Mouse (Mus musculus): ENCODE measurements at regions not wholly inside any gene's neighbourhood (a gene's known extent, or its start where the extent isn't known, plus 50 kb on each side); places are given as distances from the start of the nearest gene placed in this dataset.

DNA sequence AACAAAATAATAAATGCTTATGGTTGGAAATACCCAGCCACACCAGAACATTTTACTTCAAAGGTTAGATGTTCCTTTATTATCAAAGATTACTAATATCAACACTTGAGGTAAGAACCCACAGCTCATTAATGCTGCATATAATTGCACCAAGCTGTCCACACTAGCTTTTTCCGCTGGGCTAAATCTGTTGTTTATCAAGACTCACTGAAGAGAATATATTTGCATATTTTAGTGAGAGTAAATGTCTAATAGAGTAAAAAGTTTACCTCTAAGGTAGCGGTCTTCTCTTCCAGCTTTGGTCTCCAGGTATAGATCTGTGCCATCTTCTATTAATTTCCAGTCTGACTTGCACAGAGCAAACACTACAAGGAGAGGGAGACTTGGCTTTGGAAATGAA lies 110.3 kb upstream of the Nebl start:
- DNase-seq (ENCODE audit: low read depth), result peak; percentile 79
- TF ChIP-seq CTCF (IDR thresholded peaks at IDR 0.05; ENCODE audit: borderline replicate concordance, extremely low read depth, insufficient read depth, insufficient read length) (no peak), POLR2A (IDR thresholded peaks at IDR 0.05; ENCODE audit: borderline replicate concordance, extremely low read depth, insufficient read depth, insufficient read length, poor library complexity, severe bottlenecking) (no peak)

DNA sequence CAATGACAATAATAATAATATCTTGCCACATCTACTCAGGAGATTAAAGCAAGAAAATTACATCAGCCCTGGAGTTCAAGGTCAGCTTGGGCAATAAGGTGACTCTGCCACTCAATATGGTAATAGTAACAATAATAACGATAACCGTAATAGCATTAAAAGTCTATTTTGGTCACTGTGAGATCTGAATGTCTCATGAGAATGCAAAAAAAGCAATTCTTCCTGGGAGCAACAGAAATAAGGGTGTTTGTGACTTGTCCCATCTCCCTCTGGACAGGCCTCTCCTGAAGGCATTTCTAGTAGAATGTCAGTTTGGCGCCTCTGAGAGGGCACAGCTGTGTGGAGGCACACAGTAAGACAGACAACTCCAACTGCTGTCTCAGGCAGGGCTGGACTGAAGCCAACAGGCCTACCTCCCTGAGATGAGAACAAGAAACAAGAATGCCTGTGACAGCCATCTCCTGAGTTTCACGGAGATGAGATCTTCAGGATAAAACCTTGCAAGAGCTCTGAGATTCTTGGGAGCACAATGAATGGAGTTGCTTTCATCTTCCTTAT lies 109.8 kb upstream of the Nebl start:
- DNase-seq (ENCODE audit: low read depth), result peak; percentile 78
- TF ChIP-seq POLR2A (IDR thresholded peaks at IDR 0.05; ENCODE audit: borderline replicate concordance, extremely low read depth, insufficient read depth, insufficient read length, poor library complexity, severe bottlenecking) (no peak), CTCF (IDR thresholded peaks at IDR 0.05; ENCODE audit: borderline replicate concordance, extremely low read depth, insufficient read depth, insufficient read length) (no peak)

DNA sequence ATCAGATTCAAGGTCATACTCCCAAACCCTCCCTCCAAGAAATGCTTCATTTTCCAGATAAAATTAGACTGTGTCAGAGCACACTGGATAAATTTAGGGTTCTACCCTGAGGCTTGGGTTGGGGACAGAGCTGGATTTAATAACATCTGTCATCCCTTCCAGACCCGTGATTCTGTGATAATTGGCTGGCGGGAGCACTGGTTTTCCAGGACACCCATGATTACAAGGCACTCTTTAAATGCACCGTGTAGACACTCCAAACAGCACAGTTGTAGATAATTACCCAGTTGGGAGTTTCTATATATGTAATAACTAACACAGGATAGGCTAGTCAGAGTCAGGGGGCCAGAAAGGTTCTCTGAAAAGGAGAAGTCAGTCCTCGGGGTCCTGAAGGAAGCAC lies 108.4 kb upstream of the Nebl start:
- TF ChIP-seq CTCF (IDR thresholded peaks at IDR 0.05; ENCODE audit: borderline replicate concordance, extremely low read depth, insufficient read depth, insufficient read length) (no peak), POLR2A (IDR thresholded peaks at IDR 0.05; ENCODE audit: borderline replicate concordance, extremely low read depth, insufficient read depth, insufficient read length, poor library complexity, severe bottlenecking) (no peak)
- peak; percentile 56 for DNase-seq (ENCODE audit: low read depth)

DNA sequence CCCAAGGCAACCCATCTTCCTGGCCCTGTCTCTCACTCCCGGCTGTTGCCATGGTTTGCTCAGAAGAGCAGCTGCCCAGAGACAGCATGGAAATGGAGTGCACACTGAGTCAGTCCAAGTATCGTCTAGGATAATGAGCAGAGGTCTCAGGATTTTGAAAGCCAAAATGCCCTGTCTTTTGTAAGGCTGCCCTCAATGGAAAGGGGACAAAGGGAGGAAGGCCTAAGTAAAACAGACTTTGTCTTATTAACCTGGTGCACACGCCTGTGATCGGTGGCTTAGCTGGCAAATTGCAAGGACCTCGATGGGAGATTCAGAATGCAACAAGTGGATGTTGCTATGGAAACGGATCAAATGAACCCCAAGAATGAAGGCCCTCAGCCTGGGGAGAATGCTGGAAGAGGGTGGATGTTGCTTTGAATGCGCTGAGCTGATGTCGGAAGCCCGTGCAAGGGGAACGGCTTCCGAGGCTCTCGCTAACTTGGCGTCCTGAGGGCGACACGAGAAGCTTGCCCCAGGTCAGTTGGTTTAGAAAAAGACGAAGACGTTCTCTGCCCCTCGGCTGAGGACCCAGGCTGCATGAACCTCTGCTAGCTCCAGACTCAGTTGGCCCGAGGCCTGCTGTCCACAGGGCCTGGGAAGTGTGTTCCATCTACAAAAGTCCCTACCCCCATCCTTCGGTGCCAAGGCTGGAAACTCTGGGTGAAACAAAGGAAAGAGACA lies 107.8 kb upstream of the Nebl start:
- no peak for TF ChIP-seq POLR2A (IDR thresholded peaks at IDR 0.05; ENCODE audit: borderline replicate concordance, extremely low read depth, insufficient read depth, insufficient read length, poor library complexity, severe bottlenecking)
- no peak for TF ChIP-seq CTCF (IDR thresholded peaks at IDR 0.05; ENCODE audit: borderline replicate concordance, extremely low read depth, insufficient read depth, insufficient read length)
- DNase-seq (ENCODE audit: low read depth), result peak; percentile 87

DNA sequence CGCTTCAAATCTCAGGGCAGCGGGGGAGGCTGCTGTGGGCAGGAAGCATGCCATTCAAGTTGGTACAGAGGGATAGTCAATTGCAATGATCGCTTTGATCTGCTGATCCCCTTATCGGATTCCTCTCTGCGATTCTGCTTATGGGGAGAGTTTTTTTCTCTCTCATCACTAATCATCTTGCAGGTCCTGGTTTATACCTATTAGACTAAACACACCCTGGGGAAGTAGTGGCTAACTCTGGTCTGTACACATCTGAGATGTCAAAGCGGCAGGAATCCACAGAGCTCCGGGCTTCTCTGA lies 107.1 kb upstream of the Nebl start:
- TF ChIP-seq CTCF (IDR thresholded peaks at IDR 0.05; ENCODE audit: borderline replicate concordance, extremely low read depth, insufficient read depth, insufficient read length) (no peak), POLR2A (IDR thresholded peaks at IDR 0.05; ENCODE audit: borderline replicate concordance, extremely low read depth, insufficient read depth, insufficient read length, poor library complexity, severe bottlenecking) (no peak)
- DNase-seq (ENCODE audit: low read depth), result peak; percentile 52

DNA sequence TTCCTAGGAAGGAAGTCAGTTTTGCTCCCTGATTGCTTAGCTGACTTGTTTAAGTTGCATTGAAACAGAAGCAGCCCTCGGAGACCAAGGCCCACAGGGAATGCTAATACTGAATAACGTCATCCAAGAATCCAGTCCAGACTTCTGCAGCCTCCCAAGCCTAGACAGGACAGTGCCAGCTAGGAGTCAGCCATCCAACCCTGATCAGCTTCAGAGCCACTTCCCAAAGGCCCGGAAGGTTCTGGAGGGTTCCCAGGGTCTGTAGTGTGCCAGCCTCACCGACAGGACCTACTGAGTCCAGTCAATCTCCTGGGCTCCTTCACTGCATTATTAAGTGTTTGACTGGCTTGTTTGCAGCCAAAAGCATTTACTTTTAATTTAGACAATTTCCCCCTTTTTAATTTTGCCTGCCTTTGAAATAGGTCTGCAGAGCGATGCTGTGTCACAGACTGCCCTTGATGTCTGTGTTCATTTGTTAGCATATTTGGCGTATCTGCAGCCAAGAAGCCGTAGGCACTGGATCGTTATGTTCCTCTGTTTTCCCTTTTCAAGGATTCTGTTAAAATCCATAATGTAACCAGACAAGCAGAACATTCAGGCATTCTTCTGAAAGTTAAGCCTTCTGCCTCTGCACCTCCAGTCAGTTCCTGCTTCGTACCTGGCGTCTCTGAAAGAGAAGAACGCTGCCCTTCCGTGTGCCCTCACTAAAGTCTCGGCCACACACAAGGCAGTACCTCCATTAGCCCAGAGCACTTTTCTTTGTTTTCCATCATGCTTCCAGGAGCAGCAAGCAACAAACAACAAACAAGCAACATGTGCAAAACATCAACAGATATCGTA lies 106.5 kb upstream of the Nebl start:
- peak; percentile 73 for DNase-seq (ENCODE audit: low read depth)

DNA sequence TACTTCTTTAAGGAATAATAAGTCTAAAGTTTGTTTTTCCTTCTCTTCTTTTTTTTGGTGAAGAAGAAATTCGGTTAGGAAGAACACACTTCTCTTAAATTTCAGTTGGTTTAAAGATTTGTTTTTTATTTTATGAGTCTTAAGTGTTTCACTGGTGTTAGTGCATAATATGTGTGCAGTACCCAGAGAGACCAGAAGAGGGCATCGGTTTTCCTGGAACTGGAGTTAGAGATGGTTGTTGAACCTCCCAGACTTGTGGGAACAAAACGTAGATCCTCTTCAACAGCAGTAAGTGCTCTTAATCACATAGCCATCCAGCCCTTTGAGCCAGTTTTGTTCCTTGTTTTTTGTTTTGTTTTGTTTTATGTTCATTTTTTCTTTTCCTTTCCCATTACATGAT lies 101.5 kb upstream of the Nebl start:
- DNase-seq (ENCODE audit: low read depth), result no peak
- TF ChIP-seq CTCF (IDR thresholded peaks at IDR 0.05; ENCODE audit: borderline replicate concordance, extremely low read depth, insufficient read depth, insufficient read length) (peak; percentile 32; the same call in 1 of the 2 replicates), POLR2A (IDR thresholded peaks at IDR 0.05; ENCODE audit: borderline replicate concordance, extremely low read depth, insufficient read depth, insufficient read length, poor library complexity, severe bottlenecking) (no peak)

More for the DNA sequence above, 106.5 kb upstream of the Nebl start:
- TF ChIP-seq CTCF (IDR thresholded peaks at IDR 0.05; ENCODE audit: borderline replicate concordance, extremely low read depth, insufficient read depth, insufficient read length) (no peak), POLR2A (IDR thresholded peaks at IDR 0.05; ENCODE audit: borderline replicate concordance, extremely low read depth, insufficient read depth, insufficient read length, poor library complexity, severe bottlenecking) (no peak)

DNA sequence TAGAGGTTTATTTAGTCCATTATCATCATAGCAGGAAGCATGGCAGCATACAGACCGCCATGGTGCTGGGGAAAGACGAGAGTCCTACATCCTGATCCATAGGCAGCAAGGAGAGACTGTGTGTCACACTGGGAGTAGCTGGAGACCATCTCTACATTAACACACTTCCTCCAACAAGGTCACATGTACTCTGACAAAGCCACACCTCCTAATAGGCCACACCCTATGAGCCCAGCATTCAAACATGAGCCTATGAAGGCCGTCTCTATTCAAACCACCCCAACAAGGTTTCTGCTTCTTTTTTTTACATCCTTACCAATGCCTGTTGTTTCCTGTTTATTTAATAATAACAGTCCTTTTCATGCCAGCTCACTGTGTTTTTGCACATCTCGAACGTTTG lies 99.0 kb upstream of the Nebl start:
- no peak for DNase-seq (ENCODE audit: low read depth)
- TF ChIP-seq CTCF (IDR thresholded peaks at IDR 0.05; ENCODE audit: borderline replicate concordance, extremely low read depth, insufficient read depth, insufficient read length) (no peak), POLR2A (IDR thresholded peaks at IDR 0.05; ENCODE audit: borderline replicate concordance, extremely low read depth, insufficient read depth, insufficient read length, poor library complexity, severe bottlenecking) (no peak)

DNA sequence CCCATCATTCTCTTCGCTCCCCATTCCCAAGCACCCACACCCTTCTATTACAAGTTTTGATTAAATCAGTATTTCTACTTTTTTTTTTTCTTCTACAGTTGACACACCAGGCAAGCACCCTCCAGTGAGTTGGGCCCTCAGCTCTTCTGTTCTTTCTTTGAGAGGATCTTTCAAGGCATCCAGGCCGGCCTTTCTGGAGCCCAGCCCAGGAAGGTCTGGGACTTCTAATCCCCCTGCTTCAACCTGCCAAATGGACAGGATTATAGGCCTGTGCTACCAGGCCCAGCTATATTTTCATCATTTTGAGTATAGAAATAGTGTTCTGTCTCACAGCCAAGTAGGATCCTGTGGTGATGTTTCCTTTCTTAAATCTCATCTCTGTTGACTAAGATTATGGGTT lies 94.0 kb upstream of the Nebl start:
- no peak for DNase-seq (ENCODE audit: low read depth)
- TF ChIP-seq CTCF (IDR thresholded peaks at IDR 0.05; ENCODE audit: borderline replicate concordance, extremely low read depth, insufficient read depth, insufficient read length) (no peak), POLR2A (IDR thresholded peaks at IDR 0.05; ENCODE audit: borderline replicate concordance, extremely low read depth, insufficient read depth, insufficient read length, poor library complexity, severe bottlenecking) (no peak)

DNA sequence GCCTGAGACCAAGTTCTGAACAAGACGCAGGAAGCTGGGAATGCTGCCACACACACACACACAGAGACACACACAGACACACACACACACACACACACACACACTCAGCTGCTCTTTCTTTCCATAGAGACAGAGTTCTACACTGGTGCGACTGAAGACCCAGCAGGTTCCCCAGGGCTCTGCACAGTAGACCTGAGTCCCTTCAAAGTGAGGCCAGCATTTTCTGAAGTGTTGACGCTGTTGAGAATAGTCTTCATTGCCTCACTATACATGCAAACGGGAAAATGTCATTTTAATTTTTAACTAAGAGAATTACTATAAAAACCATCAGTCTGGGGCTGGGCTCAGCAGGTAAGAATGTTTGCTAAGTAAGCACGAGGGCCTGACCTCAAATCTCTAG lies 92.9 kb upstream of the Nebl start:
- no peak for TF ChIP-seq CTCF (IDR thresholded peaks at IDR 0.05; ENCODE audit: borderline replicate concordance, extremely low read depth, insufficient read depth, insufficient read length)
- no peak for TF ChIP-seq POLR2A (IDR thresholded peaks at IDR 0.05; ENCODE audit: borderline replicate concordance, extremely low read depth, insufficient read depth, insufficient read length, poor library complexity, severe bottlenecking)
- no peak for DNase-seq (ENCODE audit: low read depth)

DNA sequence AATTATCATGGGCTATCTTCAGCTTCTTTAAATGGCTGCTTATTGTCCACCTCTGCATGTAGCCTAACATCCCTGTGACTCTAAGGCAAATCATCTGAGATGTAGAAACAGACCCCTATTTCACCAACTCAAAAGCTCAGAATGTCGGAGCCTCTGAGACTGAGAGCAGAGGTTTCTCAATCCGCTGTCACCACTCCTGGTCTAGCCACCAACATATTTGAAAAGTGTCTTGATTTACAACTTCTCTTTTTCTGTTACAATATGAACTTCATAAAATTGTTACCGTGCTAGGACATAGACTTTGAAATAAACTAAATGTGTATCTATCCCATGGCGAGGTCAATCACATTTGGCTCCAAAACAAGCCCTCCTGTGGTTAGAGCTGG lies 91.3 kb upstream of the Nebl start:
- TF ChIP-seq CTCF (IDR thresholded peaks at IDR 0.05; ENCODE audit: borderline replicate concordance, extremely low read depth, insufficient read depth, insufficient read length), result no peak
- TF ChIP-seq POLR2A (IDR thresholded peaks at IDR 0.05; ENCODE audit: borderline replicate concordance, extremely low read depth, insufficient read depth, insufficient read length, poor library complexity, severe bottlenecking), result no peak

More for the DNA sequence above, 91.3 kb upstream of the Nebl start:
- no peak for DNase-seq (ENCODE audit: low read depth)
